Mouse (Mus musculus) limb, embryonic 14.5 days (tissue): Measurements from ENCODE around the gene Dnase1l1. TPM values are rescaled to one million over a fixed set of nuclear protein-coding genes. Genes with fewer than 3 reads are reported as not detected.

Experiments
- ATAC-seq: fragments of 200-750 bp; cut with Nextera tagmentation; 2 replicates; pipeline ENCODE4 v1.8.0; 2017; ENCODE audit warnings: low read depth, moderate number of reproducible peaks, moderate TSS enrichment; ENCODE audit not compliant: low FRiP score
- DNase-seq: peaks from one replicate; pipeline ENCODE4 v3.0.0-alpha.2; 2015; ENCODE audit warnings: low spot score
- H3K27ac ChIP-seq: fragments of 300-500 bp; sonication (generic); replicated peaks from 2 replicates; pipeline ENCODE4 v1.5.1; 2014; ENCODE audit warnings: low read depth, mild to moderate bottlenecking, low read length, moderate library complexity, mixed read lengths
- H3K27me3 ChIP-seq: fragments of 300-500 bp; sonication (generic); 2 replicates; pipeline ENCODE4 v1.6.1; 2014; ENCODE audit warnings: low read length, mixed read lengths; ENCODE audit not compliant: control insufficient read depth, insufficient read depth
- H3K36me3 ChIP-seq: fragments of 300-500 bp; sonication (generic); 2 replicates; pipeline ENCODE4 v1.6.1; 2014; ENCODE audit warnings: mild to moderate bottlenecking, low read length, moderate library complexity, mixed read lengths; ENCODE audit not compliant: control insufficient read depth, insufficient read depth
- H3K4me1 ChIP-seq: fragments of 300-500 bp; sonication (generic); 2 replicates; pipeline ENCODE4 v1.6.1; 2014; ENCODE audit warnings: antibody characterized with exemption, low read length, mixed read lengths; ENCODE audit not compliant: control insufficient read depth, insufficient read depth
- H3K4me2 ChIP-seq: fragments of 300-500 bp; sonication (generic); replicated peaks from 2 replicates; pipeline ENCODE4 v1.6.1; 2014; ENCODE audit warnings: low read depth, mild to moderate bottlenecking, low read length, moderate library complexity; ENCODE audit not compliant: severe bottlenecking
- H3K4me3 ChIP-seq: fragments of 300-500 bp; sonication (generic); replicated peaks from 2 replicates; pipeline ENCODE4 v1.5.1; 2014; ENCODE audit warnings: low read length
- H3K9ac ChIP-seq: fragments of 300-500 bp; sonication (generic); 2 replicates; pipeline ENCODE4 v1.6.1; 2014; ENCODE audit warnings: mild to moderate bottlenecking, low read depth, low read length, moderate library complexity; ENCODE audit not compliant: severe bottlenecking
- H3K9me3 ChIP-seq: fragments of 300-500 bp; sonication (generic); 2 replicates; pipeline ENCODE4 v1.6.1; 2016; ENCODE audit warnings: low read length; ENCODE audit not compliant: control insufficient read depth
- POLR2A ChIP-seq: fragments of 200-500 bp; IDR thresholded peaks from 2 replicates; pipeline ENCODE4 v1.8.0; 2012; ENCODE audit warnings: inconsistent platforms, mild to moderate bottlenecking, moderate library complexity, borderline replicate concordance; ENCODE audit not compliant: insufficient read depth, insufficient read length; ENCODE audit errors: extremely low read depth
- WGBS: fragments of 180-500 bp; shearing (Covaris S2); extraction: QIAGEN DNeasy Blood & Tissue Kit; methylation state at CpG from one replicate; pipeline ENCODE4 v1.1.7; 2014; 5-methylcytosine and 5-hydroxymethylcytosine counted together
- polyA plus RNA-seq, 2 experiments: library from polyadenylated mRNA; depleted of rRNA in 1 of 2; stranded (reverse) in 1 of 2; unstranded in 1 of 2; fragments of >200 nt; fragmentation: Nextera tagmentation in 1 of 2; extraction: Ambion mirVana in 1 of 2; gene quantifications; 2 replicates each; pipeline versions ENCODE4 v1.2.1 to v1.2.3; 2012 to 2014

The Dnase1l1 gene
- 20.2 and 24.3 TPM in 2 replicates for polyA plus RNA-seq (2012; rRNA removed)
- 12.8 and 14.4 TPM in 2 replicates for polyA plus RNA-seq (2014; fragmentation: Nextera tagmentation; extraction: Ambion mirVana)

- Histone ChIP-seq H3K36me3 (no peaks in the 10 kb centered on the region), H3K27me3 (no peaks in the 10 kb centered on the region), H3K27ac (peak within 1 kb of the TSS; percentile 75), H3K9ac (peak within 1 kb of the TSS; percentile 71), H3K4me2 (peak within 1 kb of the TSS; percentile 64), H3K4me1 (0 out of 2 replicates have a peak, but pooled peaks cover 4% of the 10 kb centered on the region), H3K4me3 (peak within 1 kb of the TSS; percentile 58), H3K9me3 (no peaks in the 10 kb centered on the region)
- WGBS = 19% methylated on average over 16 of the region's 16 CpGs
- no peak for TF ChIP-seq POLR2A
- ATAC-seq (peak; percentile 90), DNase-seq (peak; percentile 85)
These were observed at the start of gene Dnase1l1, which contains the start of gene Taz for GRCm38 (mm10) chrX:74281732-74282394. TSS of gene Dnase1l1 (minus strand) at chrX:74282337. TSS of gene Taz (plus strand) at chrX:74281912.

- WGBS = 53% methylated on average over 2 of the region's 2 CpGs
- no peaks in the 10 kb centered on the region; the same call in 1 of the 2 replicates for H3K4me1 ChIP-seq
- H3K36me3 ChIP-seq = peaks cover 20% of the 10 kb centered on the region
- ATAC-seq (no peak), DNase-seq (peak; percentile 6)
- H3K9me3 ChIP-seq = no peaks in the 10 kb centered on the region
- no peaks in the 10 kb centered on the region for H3K27me3 ChIP-seq
- peak overlapping the region; percentile 65 for H3K9ac ChIP-seq
- peak overlapping the region; percentile 65 for H3K4me2 ChIP-seq
- no peak overlapping the region for H3K27ac ChIP-seq
- peak overlapping the region; percentile 48 for H3K4me3 ChIP-seq
- no peak for TF ChIP-seq POLR2A
These were observed 48.2 kb upstream of the Dnase1l1 start for GRCm38 (mm10) chrX:74330166-74330930.

DNA sequence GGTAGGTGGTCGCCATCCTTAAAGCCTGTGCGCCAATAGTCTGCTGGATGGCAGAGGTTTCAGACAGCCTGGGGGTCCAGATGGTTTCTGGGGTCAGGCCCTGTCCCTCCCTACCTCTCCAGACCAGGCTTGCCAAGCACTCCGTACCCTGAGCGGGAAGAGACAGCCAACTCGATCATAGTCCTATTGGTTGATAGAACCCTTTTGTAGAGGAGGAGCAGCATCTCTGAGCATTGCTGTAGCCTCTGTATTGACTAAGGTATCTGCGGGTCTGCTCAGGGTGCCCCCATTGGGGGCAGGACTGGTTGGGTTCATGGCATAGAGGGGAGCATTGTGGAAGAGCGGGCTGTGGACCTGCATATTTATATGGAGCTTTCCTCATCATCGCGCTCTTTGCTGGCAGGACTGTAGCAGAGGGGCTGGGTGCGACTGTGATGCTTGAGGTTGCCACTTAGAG lies 47.1 kb upstream of the Dnase1l1 start:
- DNase-seq = no peak
- no peak overlapping the region for H3K27ac ChIP-seq

DNA sequence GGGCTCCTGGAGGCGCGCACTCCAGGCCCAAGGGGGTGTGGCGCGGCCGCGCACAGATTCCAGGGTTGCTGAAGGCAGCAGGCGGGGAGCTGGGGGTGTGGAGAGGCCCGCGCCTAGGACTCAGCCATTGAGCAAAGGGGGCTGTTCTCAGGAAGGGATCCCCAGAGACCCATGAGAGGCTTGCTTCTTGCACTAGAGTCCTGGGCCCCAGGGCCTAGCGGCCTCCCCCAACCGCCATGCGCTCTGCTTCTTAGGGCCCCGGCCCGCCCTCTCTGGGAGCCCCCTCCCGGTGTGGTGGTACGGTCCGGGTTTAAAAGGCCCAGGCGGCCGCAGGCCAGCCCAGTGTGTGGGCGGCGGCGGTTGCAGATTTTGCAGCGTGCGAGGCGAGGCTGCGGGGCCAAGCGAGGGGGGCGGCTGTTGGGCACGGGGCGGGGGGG lies 46.6 kb upstream of the Dnase1l1 start, which contains the start of gene Plxna3:
Gene Plxna3, plus strand, starts transcription at position 342 of the 437 bp plus-strand sequence.
- 16% methylated on average over 18 of the region's 30 CpGs for WGBS
- TF ChIP-seq POLR2A = no peak
- peak; percentile 93 for ATAC-seq

More for the DNA sequence above, 47.1 kb upstream of the Dnase1l1 start:
- WGBS = 23% methylated on average over 7 of the region's 10 CpGs
- peak; percentile 35 for ATAC-seq
- H3K4me2 ChIP-seq = peak overlapping the region; percentile 65
- H3K4me3 ChIP-seq = peak overlapping the region; percentile 48
- H3K9me3 ChIP-seq = no peaks in the 10 kb centered on the region
- no peaks in the 10 kb centered on the region for H3K27me3 ChIP-seq
- no peaks in the 10 kb centered on the region; the same call in 1 of the 2 replicates for H3K4me1 ChIP-seq
- TF ChIP-seq POLR2A = no peak
- peaks cover 10% of the 10 kb centered on the region for H3K36me3 ChIP-seq
- peak overlapping the region; percentile 65 for H3K9ac ChIP-seq

More for the DNA sequence above, 46.6 kb upstream of the Dnase1l1 start, which contains the start of gene Plxna3:
- H3K27me3 ChIP-seq = no peaks in the 10 kb centered on the region
- DNase-seq = peak; percentile 64
- peaks cover 10% of the 10 kb centered on the region for H3K36me3 ChIP-seq
- peak within 1 kb of the TSS; percentile 65 for H3K9ac ChIP-seq
- peak within 1 kb of the TSS; percentile 65 for H3K4me2 ChIP-seq
- H3K27ac ChIP-seq = peak within 1 kb of the TSS; percentile 86
- H3K4me1 ChIP-seq = no peaks in the 10 kb centered on the region; the same call in 1 of the 2 replicates
- H3K9me3 ChIP-seq = no peaks in the 10 kb centered on the region
- peak within 1 kb of the TSS; percentile 48 for H3K4me3 ChIP-seq
